Mouse (Mus musculus): ENCODE data around the gene Slc9b2. TPM values are rescaled to one million over a fixed set of nuclear protein-coding genes. Genes with fewer than 3 reads are reported as not detected.

The Slc9b2 gene
- polyA plus RNA-seq (2014; fragmentation: Illumina TruSeq; extraction: RNeasy Lipid Tissue Mini Kit (QIAGEN cat#74804); ENCODE audit: low read depth, low replicate concordance), result 2.1 TPM

GRCm38 (mm10) chr3:135307411-135308259 lies at the start of gene Slc9b2:
Gene Slc9b2, plus strand, starts transcription at chr3:135307700.

GRCm38 (mm10) chr3:135280669-135281415 lies 26.7 kb upstream of the Slc9b2 start, which contains the start of gene Bdh2:
Gene Bdh2, plus strand, starts transcription at chr3:135281221.

GRCm38 (mm10) chr3:135347739-135348264 lies 40.3 kb downstream of the Slc9b2 start, which contains the start of gene Slc9b1:
Gene Slc9b1, plus strand, starts transcription at chr3:135348029.

Other genes starting within 250 kb of the Slc9b2 start
- 2.5 TPM for gene Cenpe, start 95.2 kb upstream of the Slc9b2 start, polyA plus RNA-seq (2014; fragmentation: Illumina TruSeq; extraction: RNeasy Lipid Tissue Mini Kit (QIAGEN cat#74804); ENCODE audit: low read depth, low replicate concordance)
- gene Bdh2, start 26.5 kb upstream of the Slc9b2 start, polyA plus RNA-seq (2014; fragmentation: Illumina TruSeq; extraction: RNeasy Lipid Tissue Mini Kit (QIAGEN cat#74804); ENCODE audit: low read depth, low replicate concordance), result 6.0 TPM
- gene Slc9b1, start 40.3 kb downstream of the Slc9b2 start, polyA plus RNA-seq (2014; fragmentation: Illumina TruSeq; extraction: RNeasy Lipid Tissue Mini Kit (QIAGEN cat#74804); ENCODE audit: low read depth, low replicate concordance), result 4.1 TPM
- 41.8 TPM for gene Cisd2, start 116.2 kb downstream of the Slc9b2 start, polyA plus RNA-seq (2014; fragmentation: Illumina TruSeq; extraction: RNeasy Lipid Tissue Mini Kit (QIAGEN cat#74804); ENCODE audit: low read depth, low replicate concordance)
- gene Ube2d3, start 130.4 kb downstream of the Slc9b2 start, polyA plus RNA-seq (2014; fragmentation: Illumina TruSeq; extraction: RNeasy Lipid Tissue Mini Kit (QIAGEN cat#74804); ENCODE audit: low read depth, low replicate concordance), result 244 TPM
- gene Manba, start 177.9 kb downstream of the Slc9b2 start, polyA plus RNA-seq (2014; fragmentation: Illumina TruSeq; extraction: RNeasy Lipid Tissue Mini Kit (QIAGEN cat#74804); ENCODE audit: low read depth, low replicate concordance), result 26.5 TPM

All from adipose tissue, adult 10 weeks (tissue).